Mouse (Mus musculus) MEL (cell line): ENCODE results near the gene Gfra1. TPM values are rescaled to one million over a fixed set of nuclear protein-coding genes. Genes with fewer than 3 reads are reported as not detected.
A peak's percentile ranks its signal among the peaks of the same experiment; 100 is the strongest.

Experiments
- DNase-seq: peaks from one replicate; pipeline ENCODE4 v3.0.0; 2011; ENCODE audit warnings: low read depth, low spot score
- H3K27ac ChIP-seq: 2 replicates; pipeline ENCODE4 v1.5.1; 2012; ENCODE audit warnings: low read depth, mild to moderate bottlenecking, control low read depth, low read length, moderate library complexity; ENCODE audit not compliant: control insufficient read depth
- H3K27me3 ChIP-seq, 2 experiments: fragments of 150-350 bp in 1 of 2; sonication (generic) in 1 of 2; 2 replicates each; pipeline ENCODE4 v1.6.1; 2012; ENCODE audit warnings: low read length in 2 of 2, mild to moderate bottlenecking in 2 of 2, improper control_type of control experiment in 1 of 2, moderate library complexity in 1 of 2; ENCODE audit not compliant: insufficient read depth in 2 of 2, control insufficient read depth in 1 of 2
- H3K36me3 ChIP-seq, 2 experiments: 2 replicates each; pipeline ENCODE4 v1.6.1; 2012 to 2014; ENCODE audit warnings: low read length in 2 of 2, improper control_type of control experiment in 1 of 2, inconsistent platforms in 1 of 2, mild to moderate bottlenecking in 1 of 2; ENCODE audit not compliant: insufficient read depth in 2 of 2, control insufficient read depth in 1 of 2
- H3K4me1 ChIP-seq, 2 experiments: fragments of 150-350 bp in 1 of 2; sonication (generic) in 1 of 2; 2 replicates each; pipeline ENCODE4 v1.6.1; 2012; ENCODE audit warnings: low read length in 2 of 2, improper control_type of control experiment in 1 of 2, mild to moderate bottlenecking in 1 of 2; ENCODE audit not compliant: insufficient read depth in 2 of 2, control insufficient read depth in 1 of 2
- H3K4me3 ChIP-seq, 2 experiments: fragments of 150-350 bp in 1 of 2; sonication (generic) in 1 of 2; 2 replicates each; pipeline ENCODE4 v1.5.1; 2012; ENCODE audit warnings: low read depth in 2 of 2, low read length in 2 of 2, mild to moderate bottlenecking in 2 of 2, moderate library complexity in 2 of 2, control low read depth in 1 of 2, improper control_type of control experiment in 1 of 2; ENCODE audit not compliant: control insufficient read depth in 1 of 2, insufficient read depth in 1 of 2
- H3K79me2 ChIP-seq: 2 replicates; pipeline ENCODE4 v1.6.1; 2012; ENCODE audit warnings: mild to moderate bottlenecking, low read length, moderate library complexity; ENCODE audit not compliant: control insufficient read depth, poor library complexity, insufficient read depth
- H3K9ac ChIP-seq: 2 replicates; pipeline ENCODE4 v1.6.1; 2012; ENCODE audit warnings: low read depth, mild to moderate bottlenecking, control low read depth, low read length, moderate library complexity; ENCODE audit not compliant: control insufficient read depth, poor library complexity, severe bottlenecking
- H3K9me3 ChIP-seq: fragments of 150-350 bp; sonication (generic); replicated peaks from 2 replicates; pipeline ENCODE4 v1.6.1; 2012; ENCODE audit warnings: mild to moderate bottlenecking, low read length, improper control_type of control experiment, moderate library complexity; ENCODE audit not compliant: insufficient read depth
- BHLHE40 ChIP-seq: IDR thresholded peaks from 2 replicates; pipeline ENCODE4 v1.6.1; 2012; ENCODE audit warnings: low read depth, mild to moderate bottlenecking, inconsistent platforms, low read length, improper control_type of control experiment, borderline replicate concordance
- CHD1 ChIP-seq: IDR thresholded peaks from 2 replicates; pipeline ENCODE4 v1.6.1; 2012; ENCODE audit warnings: low read depth, mild to moderate bottlenecking, inconsistent platforms, low read length, improper control_type of control experiment
- CHD2 ChIP-seq: IDR thresholded peaks from 2 replicates; pipeline ENCODE4 v1.6.1; 2011; ENCODE audit warnings: low read length, improper control_type of control experiment
- CTCF ChIP-seq, 3 experiments: IDR thresholded peaks in 2 of 3; conservative IDR thresholded peaks in 1 of 3; 2 replicates each; pipeline ENCODE4 v1.5.1; 2011 to 2012; ENCODE audit warnings: low read length in 3 of 3, low read depth in 2 of 3, mild to moderate bottlenecking in 2 of 3, improper control_type of control experiment in 1 of 3, inconsistent platforms in 1 of 3, mixed read lengths in 1 of 3, moderate library complexity in 1 of 3; ENCODE audit not compliant: control insufficient read depth in 1 of 3, insufficient read depth in 1 of 3, poor library complexity in 1 of 3, severe bottlenecking in 1 of 3
- E2F4 ChIP-seq: IDR thresholded peaks from 2 replicates; pipeline ENCODE4 v1.6.1; 2011; ENCODE audit warnings: low read depth, low read length, improper control_type of control experiment, borderline replicate concordance
- ELF1 ChIP-seq: IDR thresholded peaks from 2 replicates; pipeline ENCODE4 v1.6.1; 2014; ENCODE audit warnings: low read depth, mild to moderate bottlenecking, inconsistent platforms, low read length, improper control_type of control experiment, moderate library complexity
- EP300 ChIP-seq, 2 experiments: IDR thresholded peaks; 2 replicates each; pipeline ENCODE4 v1.6.1; 2011; ENCODE audit warnings: improper control_type of control experiment in 2 of 2, low read length in 2 of 2, low read depth in 1 of 2, mild to moderate bottlenecking in 1 of 2
- ETS1 ChIP-seq: IDR thresholded peaks from 2 replicates; pipeline ENCODE4 v1.6.1; 2012; ENCODE audit warnings: low read depth, mild to moderate bottlenecking, inconsistent platforms, low read length, improper control_type of control experiment, moderate library complexity
- GABPA ChIP-seq: IDR thresholded peaks from 2 replicates; pipeline ENCODE4 v1.6.1; 2012; ENCODE audit warnings: low read depth, mild to moderate bottlenecking, inconsistent platforms, low read length, improper control_type of control experiment, moderate library complexity
- HCFC1 ChIP-seq: IDR thresholded peaks from 2 replicates; pipeline ENCODE4 v1.6.1; 2012; ENCODE audit warnings: low read depth, mild to moderate bottlenecking, inconsistent platforms, low read length, improper control_type of control experiment, moderate library complexity
- JUND ChIP-seq: IDR thresholded peaks from 2 replicates; pipeline ENCODE4 v1.6.1; 2011; ENCODE audit warnings: low read depth, mild to moderate bottlenecking, improper control_type of control experiment, low read length
- KAT2A ChIP-seq: conservative IDR thresholded peaks from 2 replicates; pipeline ENCODE4 v1.6.1; 2012; ENCODE audit warnings: low read depth, low read length, improper control_type of control experiment, inconsistent platforms
- MAX ChIP-seq: IDR thresholded peaks from 2 replicates; pipeline ENCODE4 v1.6.1; 2011; ENCODE audit warnings: low read length, improper control_type of control experiment
- MAZ ChIP-seq: IDR thresholded peaks from 2 replicates; pipeline ENCODE4 v1.6.1; 2012; ENCODE audit warnings: low read depth, mild to moderate bottlenecking, inconsistent platforms, low read length, improper control_type of control experiment
- MXI1 ChIP-seq: IDR thresholded peaks from 2 replicates; pipeline ENCODE4 v1.6.1; 2011; ENCODE audit warnings: mild to moderate bottlenecking, low read depth, low read length, improper control_type of control experiment
- MYC ChIP-seq: IDR thresholded peaks from 2 replicates; pipeline ENCODE4 v1.6.1; 2011; ENCODE audit warnings: low read depth, mild to moderate bottlenecking, low read length, improper control_type of control experiment, moderate library complexity
- NELFE ChIP-seq: IDR thresholded peaks from 2 replicates; pipeline ENCODE4 v1.6.1; 2011; ENCODE audit warnings: low read depth, low read length, improper control_type of control experiment
- NRF1 ChIP-seq: IDR thresholded peaks from 2 replicates; pipeline ENCODE4 v1.6.1; 2014; ENCODE audit warnings: low read depth, mild to moderate bottlenecking, inconsistent platforms, low read length, improper control_type of control experiment, moderate library complexity; ENCODE audit not compliant: poor library complexity, insufficient read depth, severe bottlenecking
- POLR2A ChIP-seq, 2 experiments: IDR thresholded peaks; 2 replicates each; pipeline ENCODE4 v1.6.1; 2011 to 2012; ENCODE audit warnings: low read length in 2 of 2, mild to moderate bottlenecking in 2 of 2, control low read depth in 1 of 2, improper control_type of control experiment in 1 of 2, low read depth in 1 of 2, moderate library complexity in 1 of 2; ENCODE audit not compliant: control insufficient read depth in 1 of 2, insufficient read depth in 1 of 2, poor library complexity in 1 of 2
- POLR2AphosphoS2 ChIP-seq: IDR thresholded peaks from 2 replicates; pipeline ENCODE4 v1.6.1; 2011; ENCODE audit warnings: low read length, improper control_type of control experiment
- POLR2AphosphoS5 ChIP-seq: IDR thresholded peaks from 2 replicates; pipeline ENCODE4 v1.6.1; 2012; ENCODE audit warnings: low read depth, borderline replicate concordance, mild to moderate bottlenecking, inconsistent platforms, low read length, moderate library complexity, mixed read lengths
- SIN3A ChIP-seq: IDR thresholded peaks from 2 replicates; pipeline ENCODE4 v1.6.1; 2012; ENCODE audit warnings: low read length, improper control_type of control experiment, inconsistent platforms
- SMC3 ChIP-seq: IDR thresholded peaks from 2 replicates; pipeline ENCODE4 v1.6.1; 2011; ENCODE audit warnings: low read depth, low read length, improper control_type of control experiment
- TAL1 ChIP-seq: IDR thresholded peaks from 2 replicates; pipeline ENCODE4 v1.6.1; 2012; ENCODE audit warnings: mild to moderate bottlenecking, inconsistent platforms, low read length, moderate library complexity, mixed read lengths
- TBP ChIP-seq: IDR thresholded peaks from 2 replicates; pipeline ENCODE4 v1.8.0; 2011; ENCODE audit warnings: low read depth, low read length, improper control_type of control experiment
- TCF12 ChIP-seq: IDR thresholded peaks from 2 replicates; pipeline ENCODE4 v1.6.1; 2014; ENCODE audit warnings: low read depth, mild to moderate bottlenecking, inconsistent platforms, low read length, improper control_type of control experiment, moderate library complexity
- UBTF ChIP-seq: IDR thresholded peaks from 2 replicates; pipeline ENCODE4 v1.6.1; 2012; ENCODE audit warnings: low read depth, mild to moderate bottlenecking, inconsistent platforms, low read length, improper control_type of control experiment, moderate library complexity, borderline replicate concordance; ENCODE audit not compliant: insufficient read depth
- USF1 ChIP-seq: IDR thresholded peaks from 2 replicates; pipeline ENCODE4 v1.6.1; 2014; ENCODE audit warnings: low read depth, mild to moderate bottlenecking, inconsistent platforms, low read length, improper control_type of control experiment, moderate library complexity
- ZC3H11A ChIP-seq: IDR thresholded peaks from 2 replicates; pipeline ENCODE4 v1.6.1; 2012; ENCODE audit warnings: low read depth, mild to moderate bottlenecking, inconsistent platforms, low read length, improper control_type of control experiment
- ZMIZ1 ChIP-seq: IDR thresholded peaks from 2 replicates; pipeline ENCODE4 v1.6.1; 2012; ENCODE audit warnings: low read depth, mild to moderate bottlenecking, inconsistent platforms, low read length, improper control_type of control experiment, moderate library complexity
- ZNF384 ChIP-seq: IDR thresholded peaks from 2 replicates; pipeline ENCODE4 v1.6.1; 2012; ENCODE audit warnings: low read depth, mild to moderate bottlenecking, inconsistent platforms, low read length, improper control_type of control experiment
- polyA plus RNA-seq, 2 experiments: library from polyadenylated mRNA; stranded (reverse) in 1 of 2; unstranded in 1 of 2; fragments of >175 nt in 1 of 2; fragments of >200 nt in 1 of 2; gene quantifications; 2 replicates each; pipeline versions ENCODE4 v1.2.1 to v1.2.4; 2012; ENCODE audit warnings: low replicate concordance in 2 of 2, low read depth in 1 of 2; ENCODE audit not compliant: insufficient read length in 2 of 2, insufficient read depth in 1 of 2, missing spikeins in 1 of 2
- total RNA-seq: library from RNA; depleted of rRNA; stranded (reverse); fragments of 300-350 nt; gene quantifications from 2 replicates; pipeline ENCODE4 v1.2.3, GENCODE M21; 2012

Gene Gfra1
- total and polyA plus RNA-seq, 3 experiments, result not detected

GRCm38 (mm10) chr19:58244148-58244547 lies 211.6 kb downstream of the Gfra1 start:
- Histone ChIP-seq H3K9ac (no peak overlapping the region), H3K27me3 (no peaks in the 10 kb centered on the region), H3K4me1 (peaks cover 0 to 4% of the 10 kb centered on the region in 2 experiments; a peak in 2 of 4 replicates), H3K79me2 (no peaks in the 10 kb centered on the region), H3K4me3 (no peak overlapping the region), H3K9me3 (no peaks in the 10 kb centered on the region), H3K36me3 (no peaks in the 10 kb centered on the region), H3K27ac (no peak overlapping the region)
- no peak for TF ChIP-seq HCFC1
- TF ChIP-seq ZC3H11A, result no peak
- no peak for TF ChIP-seq UBTF
- no peak for TF ChIP-seq KAT2A
- no peak for TF ChIP-seq USF1
- no peak for TF ChIP-seq MAZ
- no peak for TF ChIP-seq POLR2A (IDR thresholded peaks at IDR 0.05; ENCODE audit: control insufficient read depth in 1 of 2, insufficient read depth in 1 of 2, low read depth in 1 of 2, low read length in 2 of 2, poor library complexity in 1 of 2)
- DNase-seq, result no peak

- DNase-seq, result peak; percentile 21
- Histone ChIP-seq H3K27ac (no peak overlapping the region), H3K79me2 (no peaks in the 10 kb centered on the region), H3K4me1 (peaks cover 0 to 4% of the 10 kb centered on the region in 2 experiments; a peak in 2 of 4 replicates), H3K9ac (no peak overlapping the region), H3K4me3 (no peak overlapping the region), H3K27me3 (no peaks in the 10 kb centered on the region), H3K9me3 (no peaks in the 10 kb centered on the region), H3K36me3 (no peaks in the 10 kb centered on the region)
- TF ChIP-seq GABPA (no peak), MAX (no peak), ZMIZ1 (no peak), JUND (no peak), POLR2A (IDR thresholded peaks at IDR 0.05; ENCODE audit: control insufficient read depth in 1 of 2, insufficient read depth in 1 of 2, low read depth in 1 of 2, low read length in 2 of 2, poor library complexity in 1 of 2) (no peak), EP300 (IDR thresholded peaks at IDR 0.05; ENCODE audit: low read depth in 1 of 2, low read length in 2 of 2) (peak; percentile 11 to 28; a peak in 1 of 4 replicates), ELF1 (no peak), ETS1 (peak; percentile 45; the same call in 1 of the 2 replicates), NRF1 (no peak), E2F4 (no peak), KAT2A (no peak), SMC3 (no peak), NELFE (no peak), SIN3A (no peak), TBP (no peak), CHD1 (no peak), BHLHE40 (peak; percentile 59; the same call in 1 of the 2 replicates), USF1 (peak; percentile 67; the same call in 1 of the 2 replicates), CTCF (IDR thresholded peaks at IDR 0.05 in 2 of 3, conservative IDR thresholded peaks at IDR 0.05 in 1 of 3; ENCODE audit: control insufficient read depth in 1 of 3, insufficient read depth in 1 of 3, low read depth in 2 of 3, low read length in 3 of 3, poor library complexity in 1 of 3, severe bottlenecking in 1 of 3) (no peak), POLR2AphosphoS5 (no peak), TCF12 (no peak; the same call in 1 of the 2 replicates), MYC (no peak), CHD2 (no peak), POLR2AphosphoS2 (no peak), MAZ (no peak), ZNF384 (no peak), MXI1 (no peak), ZC3H11A (no peak), TAL1 (peak; percentile 4; the same call in 1 of the 2 replicates)
Measured at GRCm38 (mm10) chr19:58243604-58244003, 212.1 kb downstream of the Gfra1 start.
